Mouse (Mus musculus): Measurements from ENCODE around the gene Pex3. TPM values are rescaled to one million over a fixed set of nuclear protein-coding genes. Genes with fewer than 3 reads are reported as not detected.

Gene Pex3
- 15.2 and 26.4 TPM in 2 replicates for polyA plus RNA-seq (2012; rRNA removed; ENCODE audit: low replicate concordance)

GRCm38 (mm10) chr10:13552646-13553497, at the start of gene Pex3, which contains the start of gene Adat2:
Pex3 (minus strand) TSS chr10:13553142.
Adat2 (plus strand) TSS chr10:13552894.

DNA sequence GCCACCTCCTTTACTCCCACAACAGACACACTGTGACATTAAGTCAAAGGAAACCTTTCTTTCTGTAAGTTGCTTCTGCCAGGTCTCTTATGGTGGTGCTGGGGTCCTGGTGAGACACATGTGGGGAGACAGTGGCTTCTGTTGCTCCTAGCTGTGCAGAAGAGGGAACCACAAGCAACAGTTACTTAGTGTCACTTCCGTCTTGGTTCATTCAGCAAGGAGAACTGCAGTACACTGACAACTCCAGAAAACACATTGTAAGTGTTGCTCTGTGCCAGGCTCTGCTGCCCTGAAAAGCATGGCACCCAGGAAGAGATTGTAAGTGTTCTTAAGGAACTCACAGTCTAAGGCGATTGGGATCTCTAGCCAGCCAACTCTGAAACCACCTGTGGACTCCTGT, 53.6 kb downstream of the Pex3 start, which contains the start of gene Fuca2:
Gene Fuca2, plus strand, starts transcription at position 210 of the 400 bp plus-strand sequence.

Other genes with a start within 250 kb of the Pex3 start
- 14.8 and 15.2 TPM in 2 replicates for gene Phactr2, start 78.7 kb downstream of the Pex3 start, polyA plus RNA-seq (2012; rRNA removed; ENCODE audit: low replicate concordance)
- gene Fuca2, start 53.6 kb downstream of the Pex3 start, polyA plus RNA-seq (2012; rRNA removed; ENCODE audit: low replicate concordance): 11.4 and 19.7 TPM in 2 replicates
- 3.6 and 5.2 TPM in 2 replicates for gene Adat2, start 248 bp downstream of the Pex3 start, polyA plus RNA-seq (2012; rRNA removed; ENCODE audit: low replicate concordance)

Data from subcutaneous adipose tissue, adult 2 months (tissue).